Mouse (Mus musculus): ENCODE data around the gene Pmpca. TPM values are rescaled to one million over a fixed set of nuclear protein-coding genes. Genes with fewer than 3 reads are reported as not detected.

The Pmpca gene
- polyA plus RNA-seq, 1 experiment from 2014 or later, result 99.2 TPM

DNA sequence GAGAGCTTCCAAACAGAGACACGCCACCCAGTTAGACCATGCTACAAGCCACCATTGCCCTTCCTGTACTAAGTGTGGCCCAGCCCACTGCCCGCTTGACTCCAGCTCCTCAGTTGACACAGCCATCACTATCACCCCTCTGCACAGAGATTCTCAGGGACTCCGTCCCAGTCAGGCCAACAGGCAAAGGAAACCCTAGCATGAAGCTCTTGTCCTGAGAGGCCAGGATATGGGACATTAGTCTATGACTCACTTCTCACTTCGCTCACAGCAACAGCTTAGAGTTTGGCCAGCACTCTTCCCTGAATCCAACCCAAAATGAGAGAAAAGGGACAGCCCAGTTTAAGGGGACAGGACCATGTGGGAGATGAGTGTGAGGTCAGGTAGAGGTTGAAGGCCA lies 34.7 kb upstream of the Pmpca start:
- in situ Hi-C loops (cut with MboI; ENCODE audit: low pct_unique_long_range_greater_than_20kb), result no loop called here
- ChIA-PET POLR2A (no interaction called here), CTCF (interaction anchor here (0.6 to 1.3 kb wide), 2 partner anchors 24 to 29 kb away, joined by 3 read pairs; no protein-coding TSS in a partner anchor)
- TF ChIP-seq CTCF (IDR thresholded peaks at IDR 0.05), result no peak
- ATAC-seq (no peak), DNase-seq (ENCODE audit: low read depth, low spot score) (no peak)
- no peaks in the 10 kb centered on the region for H3K27me3 ChIP-seq

GRCm38 (mm10) chr2:26356231-26356630 lies 32.9 kb upstream of the Pmpca start:
- DNase-seq (ENCODE audit: low read depth, low spot score) (no peak), ATAC-seq (no peak)
- POLR2A ChIA-PET, result no interaction called here
- no peaks in the 10 kb centered on the region for H3K27me3 ChIP-seq
- in situ Hi-C loops (cut with MboI; ENCODE audit: low pct_unique_long_range_greater_than_20kb), result no loop called here
- CTCF ChIA-PET, result no interaction called here
- no peak for TF ChIP-seq CTCF (IDR thresholded peaks at IDR 0.05)

DNA sequence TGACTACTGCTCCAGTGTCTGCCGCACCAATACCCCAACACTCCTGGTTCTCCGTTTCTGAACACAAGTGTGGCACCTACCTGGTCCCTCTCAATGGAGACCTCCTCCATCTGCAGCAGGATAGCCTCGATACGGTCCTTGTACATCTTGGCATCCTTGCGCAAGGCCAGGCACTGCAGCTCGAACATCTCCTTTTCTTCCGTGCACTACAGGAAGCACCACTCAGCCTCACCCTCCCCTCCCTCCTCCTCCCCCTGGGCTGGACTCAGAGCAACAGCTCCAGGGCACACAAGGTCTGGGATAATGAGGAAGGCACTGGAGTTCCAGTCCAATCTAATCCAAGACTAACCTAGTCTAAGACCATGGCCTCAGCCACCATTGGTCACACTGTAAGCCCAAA lies 32.5 kb upstream of the Pmpca start:
- in situ Hi-C loops (cut with MboI; ENCODE audit: low pct_unique_long_range_greater_than_20kb), result no loop called here
- TF ChIP-seq CTCF (IDR thresholded peaks at IDR 0.05), result no peak
- POLR2A ChIA-PET, result no interaction called here
- no peak for DNase-seq (ENCODE audit: low read depth, low spot score)
- H3K27me3 ChIP-seq, result no peaks in the 10 kb centered on the region
- CTCF ChIA-PET, result no interaction called here
- no peak for ATAC-seq

- in situ Hi-C loops (cut with MboI; ENCODE audit: low pct_unique_long_range_greater_than_20kb), result no loop called here
- ChIA-PET CTCF (no interaction called here), POLR2A (no interaction called here)
- DNase-seq (ENCODE audit: low read depth, low spot score) (no peak), ATAC-seq (no peak)
- no peak for TF ChIP-seq CTCF (IDR thresholded peaks at IDR 0.05)
- H3K27me3 ChIP-seq, result no peaks in the 10 kb centered on the region
Observed at GRCm38 (mm10) chr2:26357484-26357883, 31.7 kb upstream of the Pmpca start.

DNA sequence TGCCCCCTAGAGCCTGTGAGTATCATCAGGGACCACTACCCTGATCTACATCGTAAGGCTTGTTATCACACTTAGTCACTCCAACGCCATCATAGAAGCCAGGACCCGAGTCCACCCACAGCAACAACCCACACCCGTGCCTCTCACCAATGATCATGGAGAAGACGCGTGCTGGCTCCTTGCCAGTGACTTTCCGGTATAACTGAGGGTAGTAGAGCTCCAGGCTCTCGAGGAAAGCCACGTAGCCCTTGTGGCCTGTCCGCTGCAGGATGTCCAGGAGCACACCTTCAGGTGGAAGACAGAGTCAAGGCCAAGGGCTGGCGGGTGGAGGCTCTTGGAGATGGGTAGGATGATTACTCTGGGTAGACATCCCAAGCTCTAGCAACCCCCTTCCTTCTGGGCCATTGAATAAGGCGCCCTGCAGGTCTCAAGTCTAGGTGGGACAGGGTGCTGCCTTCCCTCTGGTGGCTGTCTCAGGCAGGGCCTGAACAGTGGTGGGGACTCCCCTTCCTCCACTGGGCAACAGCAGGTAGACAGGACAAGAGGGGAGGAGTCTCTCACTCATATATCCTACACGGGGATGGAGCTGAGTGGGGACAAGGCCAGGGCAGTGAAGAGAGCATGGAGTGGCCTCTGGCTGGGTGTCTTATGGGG lies 30.3 kb upstream of the Pmpca start:
- TF ChIP-seq CTCF (IDR thresholded peaks at IDR 0.05), result no peak
- in situ Hi-C loops (cut with MboI; ENCODE audit: low pct_unique_long_range_greater_than_20kb), result no loop called here
- ChIA-PET POLR2A (interaction anchor here (0.6 kb wide), 1 partner anchor 900 kb away, joined by 3 read pairs; no protein-coding TSS in a partner anchor), CTCF (no interaction called here)
- DNase-seq (ENCODE audit: low read depth, low spot score) (no peak), ATAC-seq (no peak)
- H3K27me3 ChIP-seq, result no peaks in the 10 kb centered on the region

- ATAC-seq, result no peak
- H3K27me3 ChIP-seq, result no peaks in the 10 kb centered on the region
- in situ Hi-C loops (cut with MboI; ENCODE audit: low pct_unique_long_range_greater_than_20kb), result no loop called here
- no peak for TF ChIP-seq CTCF (IDR thresholded peaks at IDR 0.05)
- no peak for DNase-seq (ENCODE audit: low read depth, low spot score)
- POLR2A ChIA-PET, result interaction anchor here (0.6 kb wide), 1 partner anchor 123 kb away, joined by 3 read pairs; no protein-coding TSS in a partner anchor
- CTCF ChIA-PET, result interaction anchor here (0.6 kb wide), 1 partner anchor 38 kb away, joined by 3 read pairs; no protein-coding TSS in a partner anchor
Observed at GRCm38 (mm10) chr2:26359983-26360382, 29.2 kb upstream of the Pmpca start.

DNA sequence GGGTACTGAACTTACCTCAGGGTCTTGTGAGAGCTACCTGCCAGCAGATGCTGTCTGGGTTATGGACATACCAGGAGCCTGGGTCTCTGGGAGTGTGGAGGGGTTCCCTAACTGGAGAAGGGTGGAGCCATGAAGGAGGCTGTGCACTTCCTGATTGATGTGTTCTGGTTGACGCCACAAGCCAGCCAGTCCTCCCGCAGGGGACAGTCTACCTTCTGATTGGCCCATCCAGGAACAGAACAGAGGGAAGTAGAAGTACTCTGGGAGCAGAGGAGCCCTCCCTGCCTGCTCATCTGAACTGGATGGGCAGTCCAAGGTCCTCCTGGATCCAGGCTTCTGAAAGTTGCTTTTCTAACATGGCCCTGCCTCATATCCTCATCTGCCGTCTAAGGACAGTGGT lies 28.4 kb upstream of the Pmpca start, which contains the start of gene Card9:
Gene Card9, minus strand, starts transcription at position 147 of the 400 bp plus-strand sequence.
- DNase-seq (ENCODE audit: low read depth, low spot score) (no peak), ATAC-seq (no peak)
- in situ Hi-C loops (cut with MboI; ENCODE audit: low pct_unique_long_range_greater_than_20kb), result no loop called here
- POLR2A ChIA-PET, result no interaction called here
- CTCF ChIA-PET, result interaction anchor here (1.9 kb wide), 1 partner anchor 12 kb away, joined by 6 read pairs; no protein-coding TSS in a partner anchor
- no peak for TF ChIP-seq CTCF (IDR thresholded peaks at IDR 0.05)
- no peaks in the 10 kb centered on the region for H3K27me3 ChIP-seq

DNA sequence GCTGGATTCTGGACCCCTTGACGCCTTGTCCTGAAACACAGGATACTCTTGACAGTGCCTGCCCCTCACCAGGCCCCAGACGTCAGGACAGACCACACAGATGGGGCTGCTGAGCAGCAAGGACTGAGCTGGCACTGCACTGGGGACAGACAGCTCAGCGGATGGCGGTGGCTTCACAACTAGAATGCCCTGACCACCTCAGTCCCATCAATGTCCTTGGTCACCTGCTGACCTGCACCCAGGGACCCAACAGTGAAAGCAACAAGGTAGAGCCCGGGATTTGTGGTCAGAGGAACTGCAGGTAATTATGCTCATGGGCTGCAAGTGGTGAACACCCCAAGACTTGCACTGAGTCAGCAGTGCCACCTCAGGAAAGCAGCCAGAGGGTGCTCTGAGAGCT lies 26.1 kb upstream of the Pmpca start:
- H3K27me3 ChIP-seq, result no peaks in the 10 kb centered on the region
- in situ Hi-C loops (cut with MboI; ENCODE audit: low pct_unique_long_range_greater_than_20kb), result no loop called here
- no peak for TF ChIP-seq CTCF (IDR thresholded peaks at IDR 0.05)
- DNase-seq (ENCODE audit: low read depth, low spot score) (no peak), ATAC-seq (no peak)
- ChIA-PET POLR2A (no interaction called here), CTCF (interaction anchor here (1.4 kb wide), 1 partner anchor 13 kb away, joined by 4 read pairs; no protein-coding TSS in a partner anchor)

DNA sequence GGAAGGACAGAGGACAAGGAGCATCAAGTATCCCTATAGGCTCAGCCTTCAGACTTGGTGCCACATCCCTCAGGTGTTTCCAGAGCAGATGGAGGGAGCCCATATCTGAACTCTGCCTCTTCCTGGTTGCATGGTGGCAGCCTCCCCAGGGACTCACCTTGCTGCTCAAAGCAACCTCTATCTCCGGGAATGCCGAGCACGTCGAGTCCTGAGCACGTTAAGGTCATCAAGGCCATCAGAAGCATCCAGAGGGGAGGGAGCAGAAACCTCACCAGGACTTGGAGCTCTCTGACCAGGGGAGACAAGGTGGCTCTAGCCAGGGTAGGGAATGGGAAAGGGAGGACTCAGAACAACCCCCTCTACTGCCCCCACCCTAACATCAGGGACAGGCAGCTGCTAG lies 25.7 kb upstream of the Pmpca start:
- ATAC-seq, result no peak
- POLR2A ChIA-PET, result no interaction called here
- CTCF ChIA-PET, result interaction anchor here (1.4 kb wide), 1 partner anchor 13 kb away, joined by 4 read pairs; no protein-coding TSS in a partner anchor
- no peaks in the 10 kb centered on the region for H3K27me3 ChIP-seq
- DNase-seq (ENCODE audit: low read depth, low spot score), result no peak
- in situ Hi-C loops (cut with MboI; ENCODE audit: low pct_unique_long_range_greater_than_20kb), result no loop called here
- TF ChIP-seq CTCF (IDR thresholded peaks at IDR 0.05), result no peak

GRCm38 (mm10) chr2:26364738-26365465 lies 24.2 kb upstream of the Pmpca start:
- H3K27me3 ChIP-seq, result no peaks in the 10 kb centered on the region
- CTCF ChIA-PET, result interaction anchor here (1.1 to 1.4 kb wide), 2 partner anchors 12 to 13 kb away, joined by 3 to 4 read pairs; partner anchors contain the start of gene Dnlz
- in situ Hi-C loops (cut with MboI; ENCODE audit: low pct_unique_long_range_greater_than_20kb), result no loop called here
- no peak for ATAC-seq
- TF ChIP-seq CTCF (IDR thresholded peaks at IDR 0.05), result no peak
- POLR2A ChIA-PET, result no interaction called here
- DNase-seq (ENCODE audit: low read depth, low spot score), result no peak

- DNase-seq (ENCODE audit: low read depth, low spot score) (no peak), ATAC-seq (no peak)
- in situ Hi-C loops (cut with MboI; ENCODE audit: low pct_unique_long_range_greater_than_20kb), result no loop called here
- no peaks in the 10 kb centered on the region for H3K27me3 ChIP-seq
- POLR2A ChIA-PET, result no interaction called here
- no peak for TF ChIP-seq CTCF (IDR thresholded peaks at IDR 0.05)
- CTCF ChIA-PET, result no interaction called here
Observed at GRCm38 (mm10) chr2:26367911-26368310, 21.2 kb upstream of the Pmpca start.
